Mouse (Mus musculus) liver, embryonic 14.5 days (tissue): Measurements from ENCODE around the gene Rpsa.

Experiments used
- CTCF ChIP-seq: IDR thresholded peaks from 2 replicates; pipeline ENCODE4 v1.5.1; 2016; ENCODE audit warnings: antibody characterized with exemption, low read depth, control low read depth
- EP300 ChIP-seq: IDR thresholded peaks from 2 replicates; pipeline ENCODE4 v1.6.1; 2016; ENCODE audit warnings: antibody characterized with exemption, low read depth

DNA sequence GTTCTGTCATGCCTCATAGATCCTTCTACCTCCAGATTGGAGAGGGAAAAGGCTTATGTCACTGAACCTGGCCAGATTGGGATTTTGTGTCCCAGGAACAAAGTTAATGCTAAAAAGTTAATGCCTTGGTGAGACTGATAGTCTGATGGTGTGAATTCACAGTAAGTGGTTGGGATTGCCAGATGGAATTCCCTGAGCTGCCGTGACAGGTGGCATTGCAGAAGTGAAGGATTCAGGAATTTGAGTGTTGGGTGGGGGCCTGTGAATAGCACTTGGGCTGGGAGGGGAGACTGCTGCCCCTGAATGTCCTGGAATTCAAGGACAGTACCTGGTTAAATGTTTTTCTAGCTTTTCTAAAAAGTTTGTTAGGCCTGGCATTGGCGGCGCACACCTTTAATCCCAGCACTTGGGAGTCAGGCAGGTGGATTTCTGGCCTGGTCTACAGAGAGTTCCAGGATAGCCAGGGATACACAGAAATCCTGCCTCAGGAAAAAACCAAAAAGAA, 4.3 kb downstream of the Rpsa start:
- no peak for TF ChIP-seq CTCF
- TF ChIP-seq EP300, result no peak
